Mouse (Mus musculus) monocyte, adult 5-6 weeks (primary cell): ENCODE results near the gene Nek9. TPM values are rescaled to one million over a fixed set of nuclear protein-coding genes. Genes with fewer than 3 reads are reported as not detected.

Experiments used
- ATAC-seq: fragments of 153-309, 156-312 bp; replicated peaks from 2 replicates; pipeline ENCODE4 v1.8.0; 2017; ENCODE audit warnings: mild to moderate bottlenecking; ENCODE audit not compliant: low TSS enrichment, insufficient number of reproducible peaks, severe bottlenecking, poor library complexity, low FRiP score
- total RNA-seq: library from RNA; stranded (forward); fragments of 200-1000, 200-491, 200-594 nt; gene quantifications from 3 replicates; pipeline ENCODE4 v1.2.3, GENCODE M21; 2017

Nek9 gene
- total RNA-seq, 1 experiment from 2014 or later: 33.8 TPM

DNA sequence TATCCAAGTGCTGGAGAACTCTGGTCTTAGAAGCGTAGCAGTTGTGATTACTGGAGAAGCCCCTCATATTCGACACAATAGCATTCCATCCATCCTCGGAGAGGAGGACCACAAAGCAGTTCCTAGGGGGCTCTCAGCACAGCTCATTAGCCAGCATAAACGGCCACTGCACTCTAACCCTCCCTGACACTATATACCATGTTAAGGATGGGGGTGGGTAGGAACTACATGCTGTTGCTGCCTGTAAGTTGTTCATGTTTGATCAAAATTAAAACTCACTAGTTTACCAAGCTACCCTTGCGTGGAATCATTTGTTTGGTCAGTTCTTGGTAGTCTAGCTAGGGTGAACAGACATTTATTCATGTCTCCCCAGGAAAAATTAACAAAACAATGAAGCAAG lies 62.9 kb downstream of the Nek9 start:
- no peak for ATAC-seq

- no peak for ATAC-seq
These were observed 65.7 kb downstream of the Nek9 start for GRCm38 (mm10) chr12:85273508-85273907.

- no peak for ATAC-seq
These were observed 67.3 kb downstream of the Nek9 start for GRCm38 (mm10) chr12:85271843-85272206.

GRCm38 (mm10) chr12:85271132-85271842 lies 67.9 kb downstream of the Nek9 start:
- ATAC-seq: no peak

- peak; percentile 80 for ATAC-seq
These were observed 68.8 kb downstream of the Nek9 start, which contains the start of gene Mlh3 for GRCm38 (mm10) chr12:85270319-85270718. Mlh3 (minus strand) TSS chr12:85270599.

- no peak for ATAC-seq
These were observed 69.3 kb downstream of the Nek9 start for GRCm38 (mm10) chr12:85269821-85270220.

- ATAC-seq: no peak
These were observed 72.9 kb downstream of the Nek9 start for GRCm38 (mm10) chr12:85266248-85266647.

DNA sequence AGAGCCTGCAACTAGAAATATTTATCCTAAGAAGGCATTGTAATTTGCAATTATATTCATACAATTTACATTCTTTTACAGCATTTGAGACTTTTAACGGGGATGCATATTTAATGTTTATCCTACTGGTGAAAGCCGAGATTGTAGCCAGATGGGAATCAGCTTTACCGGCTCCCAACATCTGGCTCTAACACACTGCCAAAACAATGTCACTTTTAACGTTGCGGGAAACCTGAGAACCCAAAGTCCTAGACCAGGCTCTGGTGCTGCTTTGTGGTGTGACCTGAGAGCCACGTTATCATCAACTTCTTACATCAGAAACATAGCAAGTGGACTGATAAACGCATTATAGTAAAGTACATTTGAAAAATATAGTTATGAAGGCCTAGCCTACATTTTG lies 74.2 kb downstream of the Nek9 start:
- ATAC-seq: no peak

DNA sequence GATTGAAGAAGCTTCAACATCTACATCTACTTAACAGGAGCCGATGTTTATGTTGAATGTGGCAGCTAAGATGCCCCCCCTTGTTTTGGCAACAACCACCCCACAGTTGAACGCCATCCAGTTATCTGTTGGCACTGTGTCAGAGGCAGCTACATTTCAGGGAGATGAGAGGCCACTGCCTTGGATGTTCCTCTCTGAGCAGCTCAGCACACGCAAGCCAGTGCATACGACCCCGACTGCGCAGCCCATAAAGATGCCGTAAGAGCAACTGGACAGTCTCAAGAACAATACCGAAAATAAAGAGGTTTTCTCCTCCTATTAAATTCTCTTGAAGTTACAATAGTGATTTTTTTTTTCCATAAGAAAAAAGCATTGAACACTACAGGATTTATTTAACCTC lies 74.6 kb downstream of the Nek9 start:
- ATAC-seq: no peak

DNA sequence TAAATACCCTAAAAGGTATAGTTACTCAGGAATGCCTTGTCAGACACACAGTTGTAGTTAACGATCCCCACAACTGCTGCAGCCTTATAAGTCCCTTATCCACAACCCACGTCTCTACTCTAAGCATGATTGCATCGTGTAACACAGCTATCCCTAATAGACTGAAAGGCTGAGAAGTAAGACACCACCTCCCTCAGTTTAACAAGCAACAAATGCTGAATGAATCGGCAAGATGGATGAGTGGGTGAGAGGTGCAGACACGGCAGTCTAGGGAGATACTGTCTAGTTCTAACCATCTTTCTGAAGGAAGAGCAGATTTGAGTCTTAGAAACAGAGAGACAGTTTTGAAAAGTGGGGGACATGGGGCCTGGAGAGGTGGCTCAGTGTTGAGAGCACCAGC lies 76.0 kb downstream of the Nek9 start:
- no peak for ATAC-seq

DNA sequence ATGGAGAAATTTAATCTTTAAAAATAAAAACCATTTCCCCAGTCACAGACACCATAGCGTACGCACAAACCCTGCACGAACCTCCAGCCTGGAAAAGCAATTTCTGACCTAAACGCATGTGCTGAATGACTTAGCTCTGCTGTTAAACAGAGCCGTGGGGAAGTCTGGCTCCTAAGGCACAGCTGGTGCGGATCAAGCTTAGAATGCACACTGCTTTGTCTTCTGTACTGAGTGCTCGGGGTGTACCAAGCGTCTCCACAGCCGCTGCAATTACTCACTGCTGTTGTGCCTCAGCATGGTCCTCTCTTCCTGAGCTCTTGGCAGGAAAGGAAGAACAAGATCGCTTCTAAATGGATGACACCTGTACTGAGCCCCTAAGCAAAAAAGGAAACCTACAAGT lies 76.7 kb downstream of the Nek9 start:
- no peak for ATAC-seq

GRCm38 (mm10) chr12:85257008-85257639 lies 82.0 kb downstream of the Nek9 start:
- peak; percentile 89 for ATAC-seq

GRCm38 (mm10) chr12:85256074-85256751 lies 82.9 kb downstream of the Nek9 start:
- no peak for ATAC-seq

DNA sequence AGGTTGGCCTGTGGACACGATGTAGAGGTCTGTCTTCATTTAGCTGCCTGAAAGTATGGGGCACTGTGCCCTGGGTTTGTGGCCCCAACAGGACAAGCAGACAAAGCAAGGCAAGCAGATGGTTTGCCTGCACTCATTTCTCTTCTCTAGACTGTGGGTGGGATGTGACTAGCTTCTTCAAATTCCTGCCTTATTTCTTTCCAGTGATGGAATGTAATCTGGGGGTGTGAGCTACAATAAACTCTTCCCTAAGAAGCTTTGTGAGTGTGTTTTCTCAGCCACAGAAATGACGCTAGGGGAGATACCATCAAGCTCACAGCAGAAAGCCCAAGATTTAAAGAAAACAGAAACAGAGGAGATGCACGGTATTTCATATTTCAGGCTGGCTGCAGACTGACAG lies 87.1 kb downstream of the Nek9 start:
- no peak for ATAC-seq

Other genes with a start within 250 kb of the Nek9 start
- 5.0 TPM in 1 of 3 replicates, not detected in the others for gene Prox2, start 228.6 kb downstream of the Nek9 start, total RNA-seq
- 309 to 346 TPM (median 316 TPM) in 3 replicates for gene Dlst, start 228.5 kb downstream of the Nek9 start, total RNA-seq
- gene Rps6kl1, start 188.1 kb downstream of the Nek9 start, total RNA-seq: 0.19 TPM in 1 of 3 replicates, not detected in the others
- gene Pgf, start 161.6 kb downstream of the Nek9 start, total RNA-seq: not detected in 3 replicates
- 32.1 to 63.3 TPM (median 55.5 TPM) in 3 replicates for gene Eif2b2, start 119.9 kb downstream of the Nek9 start, total RNA-seq
- 4.7 to 8.6 TPM (median 7.4 TPM) in 3 replicates for gene Mlh3, start 68.8 kb downstream of the Nek9 start, total RNA-seq
- 29.6 to 30.7 TPM (median 30.7 TPM) in 3 replicates for gene Acyp1, start 50.9 kb downstream of the Nek9 start, total RNA-seq
- gene Zc2hc1c, start 50.8 kb downstream of the Nek9 start, total RNA-seq: 0.11 TPM in 1 of 3 replicates, not detected in the others
- gene Tmed10, start 35.5 kb upstream of the Nek9 start, total RNA-seq: 92.0 to 115 TPM (median 97.4 TPM) in 3 replicates
- gene Fos, start 134.5 kb upstream of the Nek9 start, total RNA-seq: 138 to 560 TPM (median 216 TPM) in 3 replicates